Mouse (Mus musculus) adrenal gland, adult 8-10 months (tissue): ENCODE results near the gene Cyp17a1. TPM values are rescaled to one million over a fixed set of nuclear protein-coding genes. Genes with fewer than 3 reads are reported as not detected.

Experiments used
- total RNA-seq, 4 experiments: library from RNA; stranded (reverse); gene quantifications; 2 replicates each; pipeline ENCODE4 v1.2.4; 2022

The Cyp17a1 gene
- total RNA-seq, 4 experiments from 2014 or later: 1.7 to 3.9 (median 3.1) TPM

Other genes starting within 250 kb of the Cyp17a1 start
- 10 to 100 TPM; 46.6 to 69.0 (median 59.4) TPM for gene Trim8, start 171.5 kb downstream of the Cyp17a1 start, total RNA-seq
- 10 to 100 TPM; 39.0 to 81.8 (median 61.0) TPM for gene Arl3, start 100.0 kb downstream of the Cyp17a1 start, total RNA-seq
- 10 to 100 TPM in 3 of 4 experiments, 1 to 10 TPM in 1; 7.0 to 16.4 (median 12.0) TPM for gene Sfxn2, start 99.8 kb downstream of the Cyp17a1 start, total RNA-seq
- 100 to 1,000 TPM; 149 to 232 (median 189) TPM for gene Wbp1l, start 74.1 kb downstream of the Cyp17a1 start, total RNA-seq
- 10 to 100 TPM; 14.9 to 18.6 (median 17.1) TPM for gene Borcs7, start 16.7 kb upstream of the Cyp17a1 start, total RNA-seq
- 100 to 1,000 TPM; 111 to 133 (median 121) TPM for gene As3mt, start 34.3 kb upstream of the Cyp17a1 start, total RNA-seq
- gene Cnnm2, start 88.4 kb upstream of the Cyp17a1 start, total RNA-seq: 10 to 100 TPM; 27.6 to 45.6 (median 37.6) TPM